21 mouse cellular contexts compared by ENCODE assay signal in genomic region chr2:151868196-151868595, GRCm38 (mm10). TPM values are rescaled to one million over a fixed set of nuclear protein-coding genes. Genes with fewer than 3 reads are reported as not detected.
"Had no signal": no experiment of that assay in that cellular context is flagged by ENCODE, and none has a peak within 500 bp of the region (broad histone marks: within the 10 kb centered on the region; RNA-seq: fewer than 3 reads in every experiment).

No protein-coding gene starts in this region.

- H3K9me3 ChIP-seq: neural tube, embryonic 13.5 days; neural tube, embryonic 15.5 days; stomach, embryonic 15.5 days had no signal

- H3K4me2 ChIP-seq: neural tube, embryonic 13.5 days; neural tube, embryonic 15.5 days; stomach, embryonic 15.5 days had no signal

- H3K27me3 ChIP-seq: neural tube, embryonic 13.5 days; neural tube, embryonic 15.5 days; stomach, embryonic 15.5 days had no signal

- H3K4me3 ChIP-seq: neural tube, embryonic 13.5 days; neural tube, embryonic 15.5 days; stomach, embryonic 15.5 days had no signal

- DNase-seq: retina, postnatal 1 day; right cerebral cortex, adult 18-20 months; right cerebral cortex, postnatal 14 days; right cerebral cortex, postnatal 25 days; right cerebral cortex, postnatal 4 days; spleen, adult 18-20 months; thymus, adult 18-20 months; thymus, adult 2 months; thymus, postnatal 14 days; thymus, postnatal 25 days; thymus, postnatal 36 days; thymus, postnatal 4 days had no signal

- H3K9ac ChIP-seq: neural tube, embryonic 13.5 days; neural tube, embryonic 15.5 days; stomach, embryonic 15.5 days had no signal

- H3K27ac ChIP-seq: neural tube, embryonic 13.5 days; neural tube, embryonic 15.5 days; stomach, embryonic 15.5 days; stomach, postnatal 0 days had no signal

- H3K4me1 ChIP-seq: neural tube, embryonic 13.5 days; neural tube, embryonic 15.5 days; stomach, embryonic 15.5 days had no signal

- H3K36me3 ChIP-seq: neural tube, embryonic 13.5 days; neural tube, embryonic 15.5 days; stomach, embryonic 15.5 days had no signal

RNA-seq across cellular contexts. Expression of gene Rspo4, which starts 25.5 kb away (rescaled TPM):
- total RNA-seq: neutrophil, adult 5-6 weeks had no signal
- polyA plus RNA-seq: spleen, adult 2 months; stomach, embryonic 14.5 days; thymus, postnatal 0 days; urinary bladder, adult 2 months had no signal

RNA-seq across cellular contexts. Expression of gene Angpt4, which starts 42.8 kb away (rescaled TPM):
- total RNA-seq: neutrophil, adult 5-6 weeks had no signal
